In the genomic region with DNA sequence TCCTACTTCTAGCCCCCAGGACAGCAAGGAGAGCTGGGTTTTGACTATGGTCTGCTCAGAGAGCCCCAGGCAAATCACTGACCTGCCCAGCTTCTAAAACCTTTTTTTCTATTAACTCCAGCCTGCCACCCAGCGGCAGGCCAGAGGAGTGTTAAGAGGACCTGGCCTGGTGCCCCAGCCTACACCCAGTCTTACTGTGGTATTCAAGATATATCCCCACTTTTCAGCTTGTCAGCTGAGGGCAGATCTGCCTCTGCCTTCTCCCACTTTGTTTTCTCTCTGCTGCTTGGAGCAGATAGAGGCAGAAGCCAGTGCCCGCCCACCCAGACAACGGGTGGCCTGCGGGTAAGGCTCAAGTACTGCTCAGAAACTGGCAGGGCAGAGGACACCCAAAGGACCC, we compare ENCODE assay signal across 9 mouse cellular contexts. TPM values are rescaled to one million over a fixed set of nuclear protein-coding genes. Genes with fewer than 3 reads are reported as not detected.
DNase-seq lines count a peak whose midpoint lies in the region; ATAC-seq lines count a peak whose summit lies in the region.
"Had no signal": no experiment of that assay in that cellular context is flagged by ENCODE, and none has a peak within 500 bp of the region (broad histone marks: within the 10 kb centered on the region; RNA-seq: fewer than 3 reads in every experiment).

No protein-coding gene starts in this region.

- no peaks in the 10 kb centered on the region for H3K9me3 ChIP-seq in midbrain, embryonic 11.5 days (ENCODE audit: control insufficient read depth, low read length)
- H3K9me3 ChIP-seq in midbrain, embryonic 16.5 days (replicated peaks; ENCODE audit: control insufficient read depth, low read length, poor library complexity, severe bottlenecking) = no peaks in the 10 kb centered on the region
- no peaks in the 10 kb centered on the region for H3K9me3 ChIP-seq in forebrain, embryonic 14.5 days (replicated peaks; ENCODE audit: control insufficient read depth, low read length)
- H3K9me3 ChIP-seq: neural tube, embryonic 12.5 days had no signal

- no peak overlapping the region for H3K9ac ChIP-seq in midbrain, embryonic 11.5 days (ENCODE audit: low read length)
- H3K9ac ChIP-seq in midbrain, embryonic 16.5 days (ENCODE audit: low read depth, low read length) = no peak overlapping the region
- no peak overlapping the region for H3K9ac ChIP-seq in forebrain, embryonic 14.5 days (ENCODE audit: low read length)
- H3K9ac ChIP-seq: neural tube, embryonic 12.5 days had no signal

- no peaks in the 10 kb centered on the region for H3K4me1 ChIP-seq in midbrain, embryonic 11.5 days (ENCODE audit: control insufficient read depth, insufficient read depth, low read length)
- no peaks in the 10 kb centered on the region for H3K4me1 ChIP-seq in midbrain, embryonic 16.5 days (ENCODE audit: control insufficient read depth, insufficient read depth, low read length)
- H3K4me1 ChIP-seq in forebrain, embryonic 14.5 days (ENCODE audit: control insufficient read depth, insufficient read depth, low read length) = no peaks in the 10 kb centered on the region
- H3K4me1 ChIP-seq: neural tube, embryonic 12.5 days had no signal

- H3K36me3 ChIP-seq in midbrain, embryonic 11.5 days (ENCODE audit: control insufficient read depth, insufficient read depth, low read length) = no peaks in the 10 kb centered on the region
- H3K36me3 ChIP-seq in midbrain, embryonic 16.5 days (ENCODE audit: control insufficient read depth, insufficient read depth, low read length) = peaks cover 2% of the 10 kb centered on the region; the same call in 1 of the 2 replicates
- peaks cover 4% of the 10 kb centered on the region; the same call in 1 of the 2 replicates for H3K36me3 ChIP-seq in forebrain, embryonic 14.5 days (ENCODE audit: control insufficient read depth, insufficient read depth, low read length)

- DNase-seq in midbrain, embryonic 11.5 days (ENCODE audit: low spot score, missing footprints) = peak; percentile 85
- DNase-seq in c-Kit-negative CD71-positive TER-119-positive erythroid progenitor cells, embryonic 14.5 days (ENCODE audit: low read depth, low spot score) = peak; percentile 71
- DNase-seq in forebrain, embryonic 14.5 days (ENCODE audit: low spot score) = peak; percentile 57
- DNase-seq in heart, postnatal 4 days = peak; percentile 83
- peak; percentile 46 to 48 for DNase-seq in layer of hippocampus, postnatal 36 days
- DNase-seq in lung, postnatal 25 days (ENCODE audit: low spot score) = peak; percentile 79
- DNase-seq in spleen, postnatal 36 days (ENCODE audit: low spot score in 2 of 2) = peak; percentile 64 to 79

- H3K4me3 ChIP-seq in midbrain, embryonic 11.5 days (ENCODE audit: low read depth, low read length) = no peak overlapping the region
- no peak overlapping the region for H3K4me3 ChIP-seq in midbrain, embryonic 16.5 days (ENCODE audit: low read depth, low read length)
- no peak overlapping the region for H3K4me3 ChIP-seq in forebrain, embryonic 14.5 days (ENCODE audit: low read depth, low read length)
- H3K4me3 ChIP-seq: neural tube, embryonic 12.5 days had no signal

- H3K27me3 ChIP-seq in midbrain, embryonic 11.5 days (ENCODE audit: control insufficient read depth, insufficient read depth, low read length) = no peaks in the 10 kb centered on the region
- H3K27me3 ChIP-seq in midbrain, embryonic 16.5 days (ENCODE audit: control insufficient read depth, insufficient read depth, low read depth, low read length) = no peaks in the 10 kb centered on the region
- no peaks in the 10 kb centered on the region for H3K27me3 ChIP-seq in forebrain, embryonic 14.5 days (replicated peaks; ENCODE audit: control insufficient read depth, insufficient read depth, low read length)
- H3K27me3 ChIP-seq: neural tube, embryonic 12.5 days had no signal

- no peak overlapping the region for H3K4me2 ChIP-seq in midbrain, embryonic 11.5 days
- H3K4me2 ChIP-seq in midbrain, embryonic 16.5 days (ENCODE audit: low read length) = no peak overlapping the region
- no peak overlapping the region for H3K4me2 ChIP-seq in forebrain, embryonic 14.5 days (ENCODE audit: low read length)
- H3K4me2 ChIP-seq: neural tube, embryonic 12.5 days had no signal

- 58% methylated on average over 4 of the region's 4 CpGs for WGBS in midbrain, embryonic 11.5 days
- WGBS in midbrain, embryonic 16.5 days = 68% methylated on average over 4 of the region's 4 CpGs
- 66% methylated on average over 4 of the region's 4 CpGs for WGBS in forebrain, embryonic 14.5 days

- no peak overlapping the region for H3K27ac ChIP-seq in midbrain, embryonic 11.5 days (ENCODE audit: low read depth, low read length)
- no peak overlapping the region for H3K27ac ChIP-seq in midbrain, embryonic 16.5 days (ENCODE audit: low read length)
- H3K27ac ChIP-seq in forebrain, embryonic 14.5 days (ENCODE audit: low read depth, low read length) = no peak overlapping the region
- H3K27ac ChIP-seq: neural tube, embryonic 12.5 days had no signal

- ATAC-seq in midbrain, embryonic 11.5 days (ENCODE audit: low FRiP score) = 0 out of 2 replicates have a peak, but pooled peaks have one; percentile 27
- ATAC-seq in midbrain, embryonic 16.5 days = no peak
- ATAC-seq in forebrain, embryonic 14.5 days = no peak

RNA-seq across cellular contexts. Expression of gene Arfgap3, which starts 25.1 kb away (rescaled TPM):
- polyA plus RNA-seq in midbrain, embryonic 11.5 days (2014; fragmentation: Nextera tagmentation; extraction: Ambion mirVana) = 36.1 and 37.9 TPM in 2 replicates
- 45.1 and 45.6 TPM in 2 replicates for polyA plus RNA-seq in midbrain, embryonic 16.5 days (2015; fragmentation: Nextera tagmentation; extraction: Ambion mirVana)
- 40.0 and 45.4 TPM in 2 replicates for polyA plus RNA-seq in forebrain, embryonic 14.5 days (2014; fragmentation: Nextera tagmentation; extraction: Ambion mirVana)
- 10 to 100 TPM; 21.5 to 22.6 TPM for total RNA-seq in heart, postnatal 4 days (2021)
- 10 to 100 TPM; 19.6 to 19.7 TPM for total RNA-seq in layer of hippocampus, postnatal 36 days (2021)
